Mouse (Mus musculus): ENCODE data around the gene Kcnj8. TPM values are rescaled to one million over a fixed set of nuclear protein-coding genes. Genes with fewer than 3 reads are reported as not detected.

Kcnj8 gene
- total and polyA plus RNA-seq, 3 experiments = not detected

GRCm38 (mm10) chr6:142538503-142538902, 32.9 kb downstream of the Kcnj8 start:
- Histone ChIP-seq H3K4me1 (ENCODE audit: control insufficient read depth in 1 of 2, insufficient read depth in 2 of 2) (no peaks in the 10 kb centered on the region), H3K9me3 (replicated peaks; ENCODE audit: low read length) (no peaks in the 10 kb centered on the region), H3K4me3 (replicated peaks in 1 of 3; ENCODE audit: low read depth in 2 of 3, low read length in 2 of 3, poor library complexity in 1 of 3) (no peak overlapping the region), H3K79me2 (replicated peaks; ENCODE audit: control insufficient read depth, extremely low read depth, insufficient read depth, poor library complexity, severe bottlenecking) (no peaks in the 10 kb centered on the region), H3K27me3 (replicated peaks) (no peaks in the 10 kb centered on the region), H3K9ac (ENCODE audit: insufficient read depth, low read depth) (no peak overlapping the region), H3K27ac (ENCODE audit: insufficient read depth, low read depth) (no peak overlapping the region), H3K36me3 (replicated peaks in 1 of 2; ENCODE audit: control insufficient read depth in 1 of 2, insufficient read depth in 1 of 2, low read length in 1 of 2) (no peaks in the 10 kb centered on the region), H3K4me2 (ENCODE audit: insufficient read depth, low read depth, poor library complexity, severe bottlenecking) (no peak overlapping the region)
- dilution Hi-C loops (cut with MboI; ENCODE audit: extremely low pct_ligation_motif_present, extremely low pct_unique_long_range_greater_than_20kb, low sequenced_read_pairs) = no loop called here
- TF ChIP-seq NELFE (IDR thresholded peaks at IDR 0.05; ENCODE audit: low read depth, low read length) (no peak), IRF4 (IDR thresholded peaks at IDR 0.05; ENCODE audit: low read depth, low read length) (no peak), USF1 (IDR thresholded peaks at IDR 0.05; ENCODE audit: low read depth, low read length) (no peak), MXI1 (IDR thresholded peaks at IDR 0.05; ENCODE audit: low read depth, low read length) (no peak)
- in situ Hi-C loops (cut with MboI; ENCODE audit: low pct_ligation_motif_present, low pct_unique_long_range_greater_than_20kb, low sequenced_read_pairs) = no loop called here
- DNase-seq (ENCODE audit: extremely low read depth) = no peak

- H3K27me3 ChIP-seq (replicated peaks) = no peaks in the 10 kb centered on the region
- H3K36me3 ChIP-seq (replicated peaks in 1 of 2; ENCODE audit: control insufficient read depth in 1 of 2, insufficient read depth in 1 of 2, low read length in 1 of 2) = no peaks in the 10 kb centered on the region
- DNase-seq (ENCODE audit: extremely low read depth) = no peak
- no peak overlapping the region for H3K4me2 ChIP-seq (ENCODE audit: insufficient read depth, low read depth, poor library complexity, severe bottlenecking)
- H3K9me3 ChIP-seq (replicated peaks; ENCODE audit: low read length) = no peaks in the 10 kb centered on the region
- H3K9ac ChIP-seq (ENCODE audit: insufficient read depth, low read depth) = no peak overlapping the region
- no peak for TF ChIP-seq PAX5 (IDR thresholded peaks at IDR 0.05; ENCODE audit: low read length)
- TF ChIP-seq ZC3H11A (IDR thresholded peaks at IDR 0.05; ENCODE audit: low read depth, low read length) = no peak
- no peak for TF ChIP-seq RAD21 (IDR thresholded peaks at IDR 0.05; ENCODE audit: low read depth, low read length)
- no peak for TF ChIP-seq ELF1 (IDR thresholded peaks at IDR 0.05; ENCODE audit: low read depth, low read length)
- TF ChIP-seq ETS1 (conservative IDR thresholded peaks at IDR 0.05; ENCODE audit: low read depth, low read length) = no peak
- no peak for TF ChIP-seq SIN3A (IDR thresholded peaks at IDR 0.05; ENCODE audit: low read length)
- no peak for TF ChIP-seq MAZ (IDR thresholded peaks at IDR 0.05; ENCODE audit: low read depth, low read length)
- in situ Hi-C loops (cut with MboI; ENCODE audit: low pct_ligation_motif_present, low pct_unique_long_range_greater_than_20kb, low sequenced_read_pairs) = no loop called here
- no peak overlapping the region for H3K4me3 ChIP-seq (replicated peaks in 1 of 3; ENCODE audit: low read depth in 2 of 3, low read length in 2 of 3, poor library complexity in 1 of 3)
- no peak overlapping the region for H3K27ac ChIP-seq (ENCODE audit: insufficient read depth, low read depth)
- dilution Hi-C loops (cut with MboI; ENCODE audit: extremely low pct_ligation_motif_present, extremely low pct_unique_long_range_greater_than_20kb, low sequenced_read_pairs) = no loop called here
- H3K79me2 ChIP-seq (replicated peaks; ENCODE audit: control insufficient read depth, extremely low read depth, insufficient read depth, poor library complexity, severe bottlenecking) = no peaks in the 10 kb centered on the region
- no peaks in the 10 kb centered on the region for H3K4me1 ChIP-seq (ENCODE audit: control insufficient read depth in 1 of 2, insufficient read depth in 2 of 2)
Measured at GRCm38 (mm10) chr6:142533412-142533811, 38.0 kb downstream of the Kcnj8 start.

DNA sequence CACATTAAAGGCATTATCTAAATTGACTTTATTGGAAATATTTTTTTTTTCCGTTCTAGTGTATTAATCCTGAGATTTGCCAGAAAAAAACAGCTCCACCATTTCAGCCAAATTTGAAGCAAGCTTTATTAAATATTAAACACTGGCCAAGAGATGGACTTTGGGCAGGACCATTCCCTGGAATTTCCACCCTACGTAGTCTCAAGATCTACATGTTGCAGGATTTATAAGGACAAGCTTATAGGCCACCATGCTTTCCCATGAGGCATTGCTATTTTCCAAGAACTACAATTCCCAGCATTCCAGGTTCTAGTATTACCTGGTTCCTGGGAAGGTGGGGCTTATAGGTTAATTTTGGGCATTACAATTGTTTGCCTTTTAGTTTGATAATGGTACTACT, 38.7 kb downstream of the Kcnj8 start:
- H3K27ac ChIP-seq (ENCODE audit: insufficient read depth, low read depth) = no peak overlapping the region
- H3K27me3 ChIP-seq (replicated peaks) = no peaks in the 10 kb centered on the region
- no peaks in the 10 kb centered on the region for H3K4me1 ChIP-seq (ENCODE audit: control insufficient read depth in 1 of 2, insufficient read depth in 2 of 2)
- no peak overlapping the region for H3K4me3 ChIP-seq (replicated peaks in 1 of 3; ENCODE audit: low read depth in 2 of 3, low read length in 2 of 3, poor library complexity in 1 of 3)
- H3K36me3 ChIP-seq (replicated peaks in 1 of 2; ENCODE audit: control insufficient read depth in 1 of 2, insufficient read depth in 1 of 2, low read length in 1 of 2) = no peaks in the 10 kb centered on the region
- TF ChIP-seq MXI1 (IDR thresholded peaks at IDR 0.05; ENCODE audit: low read depth, low read length) (no peak), CHD1 (IDR thresholded peaks at IDR 0.05; ENCODE audit: low read depth, low read length) (no peak), MEF2A (IDR thresholded peaks at IDR 0.05; ENCODE audit: borderline replicate concordance, low read depth, low read length) (no peak)
- no peak overlapping the region for H3K9ac ChIP-seq (ENCODE audit: insufficient read depth, low read depth)
- DNase-seq (ENCODE audit: extremely low read depth) = no peak
- in situ Hi-C loops (cut with MboI; ENCODE audit: low pct_ligation_motif_present, low pct_unique_long_range_greater_than_20kb, low sequenced_read_pairs) (no loop called here), dilution Hi-C loops (cut with MboI; ENCODE audit: extremely low pct_ligation_motif_present, extremely low pct_unique_long_range_greater_than_20kb, low sequenced_read_pairs) (no loop called here)
- no peaks in the 10 kb centered on the region for H3K79me2 ChIP-seq (replicated peaks; ENCODE audit: control insufficient read depth, extremely low read depth, insufficient read depth, poor library complexity, severe bottlenecking)
- no peak overlapping the region for H3K4me2 ChIP-seq (ENCODE audit: insufficient read depth, low read depth, poor library complexity, severe bottlenecking)
- no peaks in the 10 kb centered on the region for H3K9me3 ChIP-seq (replicated peaks; ENCODE audit: low read length)

Measured in CH12.LX (cell line).